In the genomic region with DNA sequence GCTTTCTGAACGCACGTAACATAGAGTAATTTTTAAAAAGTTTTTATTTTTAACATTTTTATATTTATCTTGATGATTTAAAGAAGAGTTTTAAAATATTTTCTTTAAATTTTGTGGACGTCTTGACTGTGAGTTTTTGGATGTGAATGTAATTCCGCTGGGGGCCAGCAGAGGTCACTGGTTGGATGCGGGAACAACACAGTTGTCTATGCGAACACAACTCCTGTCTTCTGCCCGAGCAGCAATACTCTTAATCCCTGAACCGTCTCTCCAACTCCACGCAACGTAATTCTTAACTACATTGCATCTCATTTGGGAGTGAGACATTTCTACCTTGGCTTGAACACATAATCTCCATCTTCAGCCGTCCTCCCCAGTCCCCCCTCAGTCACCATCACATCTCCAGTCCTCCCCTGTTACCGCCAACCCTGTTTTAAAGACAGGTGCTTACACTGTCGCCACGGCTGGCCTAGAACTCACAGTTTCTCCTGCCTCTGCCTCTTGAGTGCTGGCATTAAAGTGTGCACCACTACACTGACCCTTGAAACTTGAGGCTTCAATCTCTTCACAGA, we compare ENCODE assay signal across 8 mouse cellular contexts. TPM values are rescaled to one million over a fixed set of nuclear protein-coding genes. Genes with fewer than 3 reads are reported as not detected.
DNase-seq lines count a peak whose midpoint lies in the region; ATAC-seq and TF ChIP-seq lines count a peak whose summit lies in the region.

No protein-coding gene starts in this region.

- no peak overlapping the region for H3K27ac ChIP-seq in forebrain, embryonic 15.5 days (replicated peaks)
- no peak overlapping the region for H3K27ac ChIP-seq in hindbrain, embryonic 10.5 days
- H3K27ac ChIP-seq in lung, postnatal 0 days (ENCODE audit: low read length): no peak overlapping the region

- H3K27me3 ChIP-seq in forebrain, embryonic 15.5 days: no peaks in the 10 kb centered on the region
- peaks cover 29% of the 10 kb centered on the region for H3K27me3 ChIP-seq in hindbrain, embryonic 10.5 days (ENCODE audit: insufficient read depth, poor library complexity, severe bottlenecking)
- H3K27me3 ChIP-seq in lung, postnatal 0 days (replicated peaks; ENCODE audit: insufficient read depth, low read length): no peaks in the 10 kb centered on the region

- peak overlapping the region; percentile 14 for H3K4me3 ChIP-seq in forebrain, embryonic 15.5 days
- H3K4me3 ChIP-seq in hindbrain, embryonic 10.5 days: peak overlapping the region; percentile 30
- H3K4me3 ChIP-seq in lung, postnatal 0 days (ENCODE audit: low read depth, low read length): no peak overlapping the region

- WGBS in forebrain, embryonic 15.5 days: 7% methylated on average over 14 of the region's 14 CpGs
- WGBS in hindbrain, embryonic 10.5 days: 11% methylated on average over 14 of the region's 14 CpGs
- WGBS in lung, postnatal 0 days: 10% methylated on average over 14 of the region's 14 CpGs

- H3K4me2 ChIP-seq in forebrain, embryonic 15.5 days (replicated peaks): peak overlapping the region; percentile 30; the same call in 1 of the 2 replicates
- H3K4me2 ChIP-seq in lung, postnatal 0 days (replicated peaks; ENCODE audit: low read depth, low read length): no peak overlapping the region

- no peak for TF ChIP-seq EP300 in lung, postnatal 0 days (IDR thresholded peaks at IDR 0.05)

- peak; percentile 78 for DNase-seq in MEL-GATA-1-ER (ENCODE audit: extremely low read depth, low read depth)
- DNase-seq in cerebellum, adult 11-12 months: peak; percentile 60
- peak; percentile 78 for DNase-seq in hindbrain, embryonic 10.5 days (ENCODE audit: low spot score)
- peak; percentile 83 to 85 for DNase-seq in layer of hippocampus, postnatal 10 days (ENCODE audit: low spot score in 2 of 2)
- DNase-seq in lung, postnatal 0 days (ENCODE audit: low spot score): peak; percentile 87
- DNase-seq in retina, postnatal 1 day: peak; percentile 75
- peak; percentile 84 for DNase-seq in urinary bladder, postnatal 14 days (ENCODE audit: low spot score)

- no peaks in the 10 kb centered on the region for H3K9me3 ChIP-seq in forebrain, embryonic 15.5 days
- H3K9me3 ChIP-seq in hindbrain, embryonic 10.5 days: no peaks in the 10 kb centered on the region
- H3K9me3 ChIP-seq in lung, postnatal 0 days (ENCODE audit: low read length): no peaks in the 10 kb centered on the region

- peak; percentile 67 for ATAC-seq in forebrain, embryonic 15.5 days (replicated peaks)
- peak; percentile 18; the same call in 1 of the 2 replicates for ATAC-seq in lung, postnatal 0 days

- H3K36me3 ChIP-seq in forebrain, embryonic 15.5 days: no peaks in the 10 kb centered on the region
- no peaks in the 10 kb centered on the region for H3K36me3 ChIP-seq in hindbrain, embryonic 10.5 days
- no peaks in the 10 kb centered on the region for H3K36me3 ChIP-seq in lung, postnatal 0 days (ENCODE audit: insufficient read depth, low read length)

- no peaks in the 10 kb centered on the region; the same call in 1 of the 2 replicates for H3K4me1 ChIP-seq in forebrain, embryonic 15.5 days
- peaks cover 8% of the 10 kb centered on the region for H3K4me1 ChIP-seq in hindbrain, embryonic 10.5 days (replicated peaks)
- H3K4me1 ChIP-seq in lung, postnatal 0 days (ENCODE audit: insufficient read depth, low read depth, low read length): peaks cover 11% of the 10 kb centered on the region; the same call in 1 of the 2 replicates

- no peak overlapping the region for H3K9ac ChIP-seq in forebrain, embryonic 15.5 days (replicated peaks)
- H3K9ac ChIP-seq in lung, postnatal 0 days (replicated peaks; ENCODE audit: low read depth): no peak overlapping the region

- peak; percentile 91 for TF ChIP-seq CTCF in lung, postnatal 0 days (IDR thresholded peaks at IDR 0.05)

RNA-seq across cellular contexts. Expression of a gene that starts 10.3 kb away (rescaled TPM):
- 68.4 and 69.3 TPM in 2 replicates for polyA plus RNA-seq in forebrain, embryonic 15.5 days (2015; fragmentation: Nextera tagmentation; extraction: Ambion mirVana)
- 36.3 and 38.1 TPM in 2 replicates for polyA plus RNA-seq in hindbrain, embryonic 10.5 days (2016; fragmentation: Nextera tagmentation; extraction: Ambion mirVana)
- total RNA-seq in layer of hippocampus, postnatal 10 days (2021): 10 to 100 TPM; 36.5 to 46.1 TPM
- 468 and 502 TPM in 2 replicates for polyA plus RNA-seq in lung, postnatal 0 days (2015; fragmentation: Nextera tagmentation; extraction: Ambion mirVana)

RNA-seq across cellular contexts. Expression of a gene that starts 22.5 kb away (rescaled TPM):
- 0.43 and 0.82 TPM in 2 replicates for polyA plus RNA-seq in forebrain, embryonic 15.5 days (2015; fragmentation: Nextera tagmentation; extraction: Ambion mirVana)
- 0.89 and 2.2 TPM in 2 replicates for polyA plus RNA-seq in hindbrain, embryonic 10.5 days (2016; fragmentation: Nextera tagmentation; extraction: Ambion mirVana)
- under 1 TPM; 0.41 to 0.49 TPM for total RNA-seq in layer of hippocampus, postnatal 10 days (2021)
- 0.27 and 0.35 TPM in 2 replicates for polyA plus RNA-seq in lung, postnatal 0 days (2015; fragmentation: Nextera tagmentation; extraction: Ambion mirVana)

RNA-seq across cellular contexts. Expression of a gene that starts 29.3 kb away (rescaled TPM):
- polyA plus RNA-seq in forebrain, embryonic 15.5 days (2015; fragmentation: Nextera tagmentation; extraction: Ambion mirVana): 0.92 and 2.0 TPM in 2 replicates
- 0.55 and 0.93 TPM in 2 replicates for polyA plus RNA-seq in hindbrain, embryonic 10.5 days (2016; fragmentation: Nextera tagmentation; extraction: Ambion mirVana)
- total RNA-seq in layer of hippocampus, postnatal 10 days (2021): not detected
- 0.73 and 0.78 TPM in 2 replicates for polyA plus RNA-seq in lung, postnatal 0 days (2015; fragmentation: Nextera tagmentation; extraction: Ambion mirVana)

RNA-seq across cellular contexts. Expression of a gene that starts 46.5 kb away (rescaled TPM):
- polyA plus RNA-seq in forebrain, embryonic 15.5 days (2015; fragmentation: Nextera tagmentation; extraction: Ambion mirVana): 42.4 and 45.3 TPM in 2 replicates
- 25.3 and 29.4 TPM in 2 replicates for polyA plus RNA-seq in hindbrain, embryonic 10.5 days (2016; fragmentation: Nextera tagmentation; extraction: Ambion mirVana)
- total RNA-seq in layer of hippocampus, postnatal 10 days (2021): 10 to 100 TPM; 27.5 to 28.6 TPM
- 36.7 and 43.2 TPM in 2 replicates for polyA plus RNA-seq in lung, postnatal 0 days (2015; fragmentation: Nextera tagmentation; extraction: Ambion mirVana)

RNA-seq across cellular contexts. Expression of a gene that starts 49.0 kb away (rescaled TPM):
- polyA plus RNA-seq in forebrain, embryonic 15.5 days (2015; fragmentation: Nextera tagmentation; extraction: Ambion mirVana): 12.5 and 13.4 TPM in 2 replicates
- 0.92 and 1.5 TPM in 2 replicates for polyA plus RNA-seq in hindbrain, embryonic 10.5 days (2016; fragmentation: Nextera tagmentation; extraction: Ambion mirVana)
- total RNA-seq in layer of hippocampus, postnatal 10 days (2021): 10 to 100 TPM; 41.3 to 45.5 TPM
- 0.18 and 0.37 TPM in 2 replicates for polyA plus RNA-seq in lung, postnatal 0 days (2015; fragmentation: Nextera tagmentation; extraction: Ambion mirVana)
